Mouse (Mus musculus) lung, adult 2 months (tissue): ENCODE results near the gene D5Ertd579e.

ENCODE experiments used
- CTCF ChIP-seq: fragments of 200-500 bp; IDR thresholded peaks from 2 replicates; pipeline ENCODE4 v1.5.1; 2011; ENCODE audit warnings: mild to moderate bottlenecking, low read length, control low read depth; ENCODE audit not compliant: insufficient read depth
- POLR2A ChIP-seq: fragments of 200-500 bp; IDR thresholded peaks from 2 replicates; pipeline ENCODE4 v1.6.1; 2011; ENCODE audit warnings: low read depth, mild to moderate bottlenecking, control low read depth, low read length, borderline replicate concordance; ENCODE audit errors: extremely low read depth

GRCm38 (mm10) chr5:36668572-36668971, 27.3 kb downstream of the D5Ertd579e start:
- no peak for TF ChIP-seq CTCF
- TF ChIP-seq POLR2A, result no peak
